Mouse (Mus musculus): ENCODE data around the gene Map6d1.

Map6d1 gene

GRCm38 (mm10) chr16:20240468-20241414 is at the start of gene Map6d1:
TSS of gene Map6d1 (minus strand) at chr16:20241358.
- DNase-seq = peak; percentile 80 to 85

DNA sequence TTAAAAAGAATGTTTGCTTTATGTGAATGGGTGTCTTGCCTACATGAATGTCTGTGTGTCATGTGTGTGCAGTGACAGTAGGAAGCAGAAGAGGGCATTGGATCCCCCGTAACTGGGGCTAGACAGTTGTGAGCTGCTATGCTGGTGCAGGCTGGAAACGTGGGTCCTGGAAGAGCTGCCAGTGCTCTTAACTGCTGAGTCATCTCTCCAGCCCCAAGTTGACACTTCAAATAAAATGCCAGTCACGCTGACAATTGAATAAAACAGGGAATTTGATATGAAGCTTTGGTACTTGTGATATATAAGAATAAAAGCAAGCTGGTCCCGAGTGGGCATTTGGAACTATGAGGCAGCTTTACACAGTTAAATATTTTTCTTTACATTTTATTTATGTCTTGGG is 39.1 kb upstream of the Map6d1 start:
- DNase-seq = no peak

DNA sequence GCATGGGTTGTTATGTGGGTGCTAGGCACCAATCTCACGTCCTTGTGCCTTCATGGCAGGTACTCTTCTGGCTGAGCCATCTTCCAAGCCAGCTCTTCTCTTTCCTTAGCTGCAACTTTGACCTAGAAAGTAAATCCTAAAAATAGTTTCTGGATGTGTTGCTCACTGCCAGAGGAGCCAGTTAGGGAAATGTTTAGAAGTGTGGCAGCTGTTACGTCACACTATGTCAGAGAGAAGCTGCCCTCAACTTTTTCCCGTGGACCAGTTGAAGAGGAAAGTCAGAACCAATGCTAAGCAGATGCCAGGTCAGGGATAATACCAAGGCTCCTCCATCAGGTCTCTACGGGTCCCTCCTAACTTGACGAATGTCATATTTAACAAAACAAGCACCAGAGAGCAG is 38.2 kb upstream of the Map6d1 start:
- DNase-seq = no peak

- DNase-seq = no peak
Observed at GRCm38 (mm10) chr16:20272994-20273393, 31.8 kb upstream of the Map6d1 start.

DNA sequence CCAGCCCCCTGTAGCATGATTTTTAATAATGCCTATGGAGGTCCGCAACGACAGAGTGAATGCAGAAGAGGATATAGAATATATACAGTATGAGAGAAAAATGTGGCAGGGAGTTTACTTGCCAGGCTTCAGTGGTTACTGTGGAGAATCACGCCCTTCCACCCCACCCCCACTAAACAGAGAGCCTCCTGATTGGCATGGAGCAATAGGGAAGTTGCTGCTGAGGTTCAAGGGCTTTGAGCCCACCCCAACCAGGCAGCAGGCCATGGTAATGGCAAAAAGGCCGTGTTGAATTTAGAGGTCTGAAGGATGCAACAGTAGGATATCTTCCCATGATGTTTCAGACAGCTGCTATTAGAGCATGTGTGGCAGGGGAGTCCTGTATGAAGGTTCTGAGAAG is 30.2 kb upstream of the Map6d1 start:
- DNase-seq = no peak

GRCm38 (mm10) chr16:20265089-20265488 is 23.9 kb upstream of the Map6d1 start:
- no peak for DNase-seq

DNA sequence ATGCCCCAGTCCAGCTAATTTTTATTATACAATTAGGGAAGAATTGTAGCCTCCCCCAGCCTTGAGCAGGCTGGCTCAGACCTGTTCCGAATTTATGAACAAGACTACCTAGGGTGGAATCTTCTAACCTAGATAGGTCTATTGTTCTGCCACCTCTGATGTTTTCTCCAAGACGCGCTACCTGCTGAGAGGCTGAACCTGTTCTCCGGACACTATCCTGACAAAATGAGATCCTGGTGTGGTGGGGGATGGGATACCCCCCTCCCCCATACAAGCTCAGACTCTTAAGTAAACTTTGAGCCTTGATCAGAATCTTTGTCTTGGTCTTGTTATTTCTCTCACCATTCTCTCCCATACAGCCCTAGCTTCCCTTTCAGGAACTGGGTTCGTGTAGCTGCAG is 16.8 kb upstream of the Map6d1 start:
- DNase-seq = no peak

DNA sequence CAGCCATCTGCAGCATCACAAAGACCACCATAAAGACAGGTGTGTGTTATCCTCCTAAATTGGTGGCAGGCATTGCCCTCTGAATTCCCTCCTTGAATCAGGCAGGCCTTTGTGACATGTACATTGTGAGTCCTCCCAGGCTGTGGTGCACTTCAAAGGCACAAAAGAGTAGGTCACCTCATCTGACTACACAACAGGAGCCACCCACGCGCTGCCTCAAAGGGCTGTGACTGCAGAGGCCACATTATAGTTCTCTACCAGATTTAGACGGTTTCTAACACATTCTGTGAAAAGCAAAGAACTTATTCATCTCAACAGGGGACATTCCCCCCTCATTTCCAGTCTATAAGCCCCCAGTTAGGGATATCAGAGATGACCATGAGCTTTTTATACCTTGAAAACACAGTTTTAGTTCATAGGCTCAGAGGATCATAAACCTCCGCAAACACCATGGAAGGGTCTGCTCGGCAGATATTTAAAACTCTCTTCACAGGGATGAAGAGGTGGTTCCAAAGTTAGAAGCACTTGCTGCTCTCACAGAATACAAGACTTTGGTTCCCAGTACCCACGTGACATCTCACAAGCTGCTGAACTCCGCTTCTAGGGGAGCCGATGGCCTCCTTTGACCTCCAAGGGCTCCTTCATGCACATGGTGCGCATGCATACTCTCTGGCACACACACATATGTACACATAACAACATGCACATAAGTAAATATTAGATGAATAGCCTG is 7.5 kb upstream of the Map6d1 start:
- no peak for DNase-seq

DNA sequence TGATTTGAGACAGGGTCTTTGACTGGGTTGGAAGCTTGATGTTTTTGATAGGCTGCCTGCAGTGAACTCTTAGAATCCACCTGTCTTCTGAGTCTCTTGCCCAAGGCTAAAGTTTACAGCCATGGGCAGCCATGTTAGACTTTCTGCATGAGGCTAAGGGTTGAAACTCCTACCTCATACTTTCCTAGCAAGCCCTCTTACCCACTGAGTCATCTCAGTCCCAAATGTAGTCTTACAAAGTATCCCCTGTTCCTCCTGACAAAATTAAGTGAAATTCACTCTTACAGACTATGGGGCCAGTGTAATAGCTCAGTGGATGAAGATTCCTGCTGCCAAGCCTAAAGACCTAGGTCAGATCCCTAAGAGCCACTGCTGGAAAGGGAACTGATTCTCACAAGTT is 5.9 kb upstream of the Map6d1 start:
- DNase-seq = no peak

- DNase-seq = no peak
Observed at GRCm38 (mm10) chr16:20238646-20239045, 2.5 kb downstream of the Map6d1 start.

DNA sequence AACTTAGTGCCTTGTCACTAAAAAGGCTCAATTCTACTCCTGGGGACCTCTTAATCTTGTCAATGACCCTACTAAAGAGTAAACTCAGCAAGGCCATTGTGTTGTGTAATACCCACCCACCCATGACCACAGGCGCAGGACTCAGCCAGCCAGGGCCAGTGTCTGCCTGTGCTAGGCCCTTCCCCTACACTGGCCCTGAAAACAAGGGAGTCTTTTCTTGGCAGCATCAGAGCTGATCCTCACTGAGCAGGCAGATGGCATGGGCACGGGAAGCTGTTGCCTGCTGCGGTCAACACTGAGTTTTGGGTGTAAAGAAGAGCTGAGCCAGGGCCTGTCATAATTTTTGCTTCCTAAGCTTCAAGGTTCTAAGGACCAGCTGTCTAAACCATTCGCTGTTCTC is 3.7 kb downstream of the Map6d1 start:
- peak; percentile 43 to 66 for DNase-seq

GRCm38 (mm10) chr16:20234406-20234805 is 6.8 kb downstream of the Map6d1 start:
- no peak for DNase-seq

DNA sequence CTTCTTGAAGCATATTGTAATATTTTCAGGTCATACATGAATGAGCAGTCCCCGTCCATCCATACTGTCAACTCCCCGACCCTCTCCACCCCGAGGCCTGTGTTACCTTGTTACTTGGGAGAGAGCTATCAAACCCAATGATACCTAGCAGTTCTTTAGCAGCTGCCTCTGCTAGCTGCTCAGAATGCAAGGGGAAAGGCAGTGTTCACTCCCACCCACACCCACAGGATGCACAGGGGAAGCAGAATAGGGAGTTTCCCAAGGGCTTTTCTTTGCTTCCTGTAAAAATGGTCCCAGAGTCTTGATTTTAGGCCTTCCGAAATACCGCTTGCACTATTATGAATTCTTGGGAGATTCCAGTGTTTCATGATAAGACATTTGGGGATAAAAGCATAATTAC is 13.0 kb downstream of the Map6d1 start:
- DNase-seq = no peak

DNA sequence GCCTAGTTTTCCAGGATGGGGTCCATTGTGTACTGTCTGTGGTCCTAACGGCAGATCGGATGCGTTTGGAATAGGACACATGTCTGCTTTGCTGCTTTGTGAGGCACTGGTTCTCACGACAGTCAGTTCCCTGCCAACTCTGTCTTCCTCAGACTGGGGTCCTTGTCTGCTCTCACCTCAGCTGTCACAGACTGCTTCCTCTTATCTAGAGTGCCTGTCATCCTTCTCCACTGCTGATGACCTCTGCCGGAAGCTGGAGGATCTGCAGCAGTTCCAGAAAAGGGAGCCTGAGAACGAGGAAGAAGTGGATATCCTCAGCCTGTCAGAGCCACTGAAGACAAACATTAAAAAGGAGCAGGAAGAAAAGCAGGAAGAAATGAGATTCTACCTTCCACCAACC is 13.7 kb downstream of the Map6d1 start:
- DNase-seq = no peak

- no peak for DNase-seq
Observed at GRCm38 (mm10) chr16:20226676-20227075, 14.5 kb downstream of the Map6d1 start.

DNA sequence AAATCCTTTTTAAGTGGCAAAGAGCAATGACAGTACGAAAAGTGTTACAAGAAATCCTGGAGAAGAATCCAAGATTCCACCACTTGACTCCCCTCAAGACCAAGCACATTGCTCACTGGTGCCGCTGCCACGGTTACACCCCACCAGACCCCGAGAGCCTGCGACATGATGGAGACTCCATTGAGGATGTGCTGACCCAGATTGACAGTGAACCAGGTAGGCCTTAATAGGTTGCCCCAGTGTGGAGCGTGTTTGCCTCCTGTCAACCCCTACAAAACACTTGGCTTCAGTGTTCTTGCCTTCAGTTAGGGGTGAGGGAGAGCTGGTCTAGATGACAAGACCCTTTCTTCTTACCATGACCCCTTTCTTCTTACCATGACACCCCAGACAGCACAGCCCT is 18.4 kb downstream of the Map6d1 start:
- DNase-seq = no peak

GRCm38 (mm10) chr16:20213591-20214226 is 27.4 kb downstream of the Map6d1 start:
- peak; percentile 65 to 77 for DNase-seq

DNA sequence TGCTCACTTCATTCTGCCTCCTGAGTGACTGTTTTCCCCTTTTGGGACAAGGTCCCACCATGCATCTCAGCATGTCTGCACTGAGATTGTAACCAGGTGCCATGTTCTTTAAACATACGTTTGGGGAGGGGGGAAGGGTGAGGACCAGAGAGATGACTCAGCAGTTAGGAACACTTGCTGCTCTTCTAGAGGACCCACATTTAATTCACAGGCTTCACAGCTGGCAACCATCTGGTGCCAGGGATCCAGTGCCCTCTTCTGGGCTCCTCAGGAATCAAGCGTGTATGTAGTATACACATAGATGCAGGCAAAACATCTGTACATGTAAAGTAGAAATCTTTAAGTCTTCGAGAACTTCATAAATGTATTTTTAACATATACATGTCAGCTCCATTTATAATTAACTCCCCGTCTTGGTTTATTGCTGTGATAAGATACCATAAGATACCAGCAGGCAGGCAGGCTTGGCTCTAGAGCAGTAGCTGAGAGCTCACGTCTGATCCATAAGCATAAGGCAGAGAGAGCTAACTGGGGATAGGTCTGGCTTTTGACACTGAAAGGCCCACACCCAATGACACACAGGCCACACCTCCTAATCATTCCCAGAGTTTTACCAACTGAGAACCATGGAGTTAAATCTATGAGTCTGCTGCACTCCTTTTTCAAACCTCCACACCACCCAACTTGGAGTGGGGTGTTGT is 41.5 kb downstream of the Map6d1 start:
- no peak for DNase-seq

DNA sequence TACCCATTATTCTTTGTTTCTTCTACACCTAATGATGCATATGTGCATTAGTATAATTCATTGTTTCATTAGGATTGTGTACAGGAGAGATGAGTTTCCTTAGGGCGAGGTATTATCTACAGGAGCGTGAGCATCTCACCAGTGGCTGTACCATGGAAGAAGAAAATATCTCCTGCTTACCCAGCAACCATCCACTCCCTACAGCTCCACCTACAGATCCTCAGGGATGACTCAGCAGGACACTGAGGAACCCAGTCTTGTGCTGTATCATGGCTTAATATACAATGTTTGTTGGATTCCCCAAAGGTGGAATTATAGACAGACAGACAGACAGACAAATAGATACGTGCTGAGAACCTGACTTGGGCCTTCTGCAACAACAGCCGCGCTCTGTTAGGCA is 44.2 kb downstream of the Map6d1 start:
- DNase-seq = no peak

DNA sequence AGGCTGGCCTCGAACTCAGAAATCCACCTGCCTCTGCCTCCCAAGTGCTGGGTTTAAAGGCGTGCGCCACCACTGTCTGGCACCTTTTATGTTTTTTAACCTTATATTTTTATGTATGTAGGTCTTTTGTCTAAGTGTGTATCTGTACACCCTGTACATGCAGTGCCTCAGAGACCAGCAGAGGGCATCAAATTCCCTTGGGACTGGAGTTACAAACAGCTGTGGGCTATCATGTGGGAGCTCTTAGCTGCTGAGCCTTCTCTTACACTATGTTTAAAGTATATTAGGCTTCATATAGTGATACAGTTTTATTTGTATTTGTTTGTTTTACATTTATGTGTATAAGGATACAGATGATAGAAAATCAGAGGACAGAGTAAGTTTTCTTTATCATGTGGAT is 45.6 kb downstream of the Map6d1 start:
- DNase-seq = peak; percentile 18 to 41

DNA sequence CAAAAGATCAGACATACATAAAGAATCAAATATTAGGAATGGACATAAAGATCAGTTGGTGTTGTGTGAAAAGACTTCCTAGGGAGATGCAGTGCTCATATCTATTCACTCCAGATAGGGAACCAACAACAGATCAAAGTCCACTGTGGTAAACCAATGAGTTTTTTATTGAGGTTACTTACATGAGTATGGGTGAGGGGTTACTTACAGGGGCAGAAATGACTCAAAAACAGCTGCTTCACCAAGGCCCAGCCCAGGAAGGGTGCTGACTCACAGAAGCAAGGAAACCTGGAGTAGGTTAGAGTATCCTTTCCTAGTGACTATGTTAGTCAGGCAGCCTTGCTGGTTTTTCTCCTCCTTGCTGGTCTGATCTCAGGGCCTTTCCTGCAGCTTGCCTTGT is 49.1 kb downstream of the Map6d1 start:
- no peak for DNase-seq

DNA sequence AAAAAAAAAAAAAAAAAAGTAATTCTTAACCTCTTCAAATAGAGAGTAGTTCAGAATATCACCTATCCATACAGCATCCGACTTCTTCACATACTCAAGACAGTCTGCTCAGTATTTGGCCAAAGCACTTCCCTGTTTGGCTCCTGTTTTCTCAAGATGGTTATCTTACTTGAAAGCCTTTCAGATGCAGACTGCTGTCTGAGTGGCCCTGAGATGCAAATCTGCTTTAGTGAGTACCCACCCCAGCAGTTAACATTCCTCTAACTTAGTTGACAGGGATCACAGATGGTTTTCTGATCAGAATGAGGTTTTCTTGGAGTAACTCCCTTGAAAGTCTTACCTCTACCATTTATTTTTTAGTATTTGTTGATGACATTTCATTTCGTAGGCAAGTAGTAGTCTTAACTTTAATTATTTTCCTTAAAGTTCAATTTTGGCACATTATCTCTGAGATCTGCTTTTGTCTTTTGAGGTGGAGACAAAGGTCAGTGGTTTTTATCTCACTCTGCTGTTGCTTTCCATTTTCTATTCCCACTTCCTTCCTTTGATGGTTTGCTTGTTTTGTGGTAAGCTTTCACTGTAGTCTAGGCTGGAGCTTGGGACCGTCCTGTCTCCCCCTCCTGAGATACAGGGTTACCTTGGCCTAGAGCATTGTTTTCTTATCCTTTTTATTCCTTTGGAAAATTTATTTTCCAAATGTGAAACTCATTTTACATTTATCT is 49.8 kb downstream of the Map6d1 start:
- DNase-seq = no peak
